Mouse (Mus musculus): ENCODE results near the gene Otud5.
"Not testable (repeated sequence)": the region's sequence is repeated elsewhere in the genome, so short reads cannot be mapped to it uniquely, and the experiment has no call there.

Gene Otud5

GRCm38 (mm10) chrX:7879819-7880218, 38.7 kb downstream of the Otud5 start:
- DNase-seq (ENCODE audit: low read depth, low spot score): peak; percentile 59

- DNase-seq (ENCODE audit: low read depth, low spot score): peak; percentile 57
Measured at GRCm38 (mm10) chrX:7883841-7884567, 42.8 kb downstream of the Otud5 start, which contains the start of gene Slc35a2. Slc35a2 (plus strand) TSS chrX:7884028.

GRCm38 (mm10) chrX:7898211-7898610, 57.0 kb downstream of the Otud5 start:
- no peak for DNase-seq (ENCODE audit: low read depth, low spot score)

- peak; percentile 78 for DNase-seq (ENCODE audit: low read depth, low spot score)
Measured at GRCm38 (mm10) chrX:7898880-7899874, 58.0 kb downstream of the Otud5 start, which contains the start of the genes Pqbp1 and Timm17b. Pqbp1 (minus strand) TSS chrX:7899269. Timm17b (plus strand) TSS chrX:7899357.

GRCm38 (mm10) chrX:7904441-7904840, 63.3 kb downstream of the Otud5 start:
- DNase-seq (ENCODE audit: low read depth, low spot score): no peak

- no peak for DNase-seq (ENCODE audit: low read depth, low spot score)
Measured at GRCm38 (mm10) chrX:7907735-7908134, 66.6 kb downstream of the Otud5 start, which contains the start of gene Gm10491. Gm10491 (minus strand) TSS chrX:7907835.

- not testable (repeated sequence) for DNase-seq (ENCODE audit: low read depth, low spot score)
Measured at GRCm38 (mm10) chrX:7909242-7909641, 68.1 kb downstream of the Otud5 start, which contains the start of gene Gm10490. Gm10490 (plus strand) TSS chrX:7909542.

- no peak for DNase-seq (ENCODE audit: low read depth, low spot score)
Measured at GRCm38 (mm10) chrX:7910473-7910872, 69.3 kb downstream of the Otud5 start.

GRCm38 (mm10) chrX:7915669-7916068, 74.5 kb downstream of the Otud5 start:
- DNase-seq (ENCODE audit: low read depth, low spot score): not testable (repeated sequence)

GRCm38 (mm10) chrX:7917960-7918359, 76.8 kb downstream of the Otud5 start:
- DNase-seq (ENCODE audit: low read depth, low spot score): not testable (repeated sequence)

- DNase-seq (ENCODE audit: low read depth, low spot score): peak; percentile 24
Measured at GRCm38 (mm10) chrX:7919601-7920383, 78.6 kb downstream of the Otud5 start, which contains the start of gene Pcsk1n. Pcsk1n (plus strand) TSS chrX:7919822.

GRCm38 (mm10) chrX:7922032-7922431, 80.9 kb downstream of the Otud5 start:
- DNase-seq (ENCODE audit: low read depth, low spot score): no peak
